Mouse (Mus musculus): ENCODE results near the gene Gm5244.

Gm5244 gene

GRCm38 (mm10) chr19:12846382-12846781, at the start of gene Gm5244:
Gene Gm5244, plus strand, starts transcription at chr19:12846682.
- no peak for DNase-seq (ENCODE audit: low read depth, low spot score)

- DNase-seq (ENCODE audit: low read depth, low spot score) = no peak
Observed at GRCm38 (mm10) chr19:12797071-12797470, 49.4 kb upstream of the Gm5244 start.

GRCm38 (mm10) chr19:12798404-12798803, 48.1 kb upstream of the Gm5244 start:
- DNase-seq (ENCODE audit: low read depth, low spot score) = no peak

- no peak for DNase-seq (ENCODE audit: low read depth, low spot score)
Observed at GRCm38 (mm10) chr19:12799081-12799480, 47.4 kb upstream of the Gm5244 start.

- DNase-seq (ENCODE audit: low read depth, low spot score) = no peak
Observed at GRCm38 (mm10) chr19:12800621-12801020, 45.9 kb upstream of the Gm5244 start.

GRCm38 (mm10) chr19:12801046-12801445, 45.4 kb upstream of the Gm5244 start:
- no peak for DNase-seq (ENCODE audit: low read depth, low spot score)

GRCm38 (mm10) chr19:12802830-12803229, 43.7 kb upstream of the Gm5244 start:
- DNase-seq (ENCODE audit: low read depth, low spot score) = no peak

GRCm38 (mm10) chr19:12804237-12804636, 42.2 kb upstream of the Gm5244 start:
- DNase-seq (ENCODE audit: low read depth, low spot score) = no peak

- no peak for DNase-seq (ENCODE audit: low read depth, low spot score)
Observed at GRCm38 (mm10) chr19:12805730-12806129, 40.8 kb upstream of the Gm5244 start.

GRCm38 (mm10) chr19:12806214-12806613, 40.3 kb upstream of the Gm5244 start:
- DNase-seq (ENCODE audit: low read depth, low spot score) = no peak

- no peak for DNase-seq (ENCODE audit: low read depth, low spot score)
Observed at GRCm38 (mm10) chr19:12812644-12813364, 33.7 kb upstream of the Gm5244 start.

GRCm38 (mm10) chr19:12813883-12814282, 32.6 kb upstream of the Gm5244 start:
- DNase-seq (ENCODE audit: low read depth, low spot score) = no peak

- DNase-seq (ENCODE audit: low read depth, low spot score) = no peak
Observed at GRCm38 (mm10) chr19:12818507-12818906, 28.0 kb upstream of the Gm5244 start.

- peak; percentile 26 for DNase-seq (ENCODE audit: low read depth, low spot score)
Observed at GRCm38 (mm10) chr19:12820383-12820782, 26.1 kb upstream of the Gm5244 start.

GRCm38 (mm10) chr19:12824549-12824948, 21.9 kb upstream of the Gm5244 start:
- peak; percentile 14 for DNase-seq (ENCODE audit: low read depth, low spot score)

- DNase-seq (ENCODE audit: low read depth, low spot score) = no peak
Observed at GRCm38 (mm10) chr19:12830823-12831430, 15.6 kb upstream of the Gm5244 start.

GRCm38 (mm10) chr19:12831559-12831958, 14.9 kb upstream of the Gm5244 start:
- no peak for DNase-seq (ENCODE audit: low read depth, low spot score)

GRCm38 (mm10) chr19:12833625-12834024, 12.9 kb upstream of the Gm5244 start:
- no peak for DNase-seq (ENCODE audit: low read depth, low spot score)

GRCm38 (mm10) chr19:12838507-12838906, 8.0 kb upstream of the Gm5244 start:
- DNase-seq (ENCODE audit: low read depth, low spot score) = no peak

- DNase-seq (ENCODE audit: low read depth, low spot score) = no peak
Observed at GRCm38 (mm10) chr19:12856983-12857382, 10.5 kb downstream of the Gm5244 start, which contains the start of gene Olfr1444. Gene Olfr1444, plus strand, starts transcription at chr19:12857283.

GRCm38 (mm10) chr19:12883555-12883954, 37.1 kb downstream of the Gm5244 start, which contains the start of gene Olfr1445:
Gene Olfr1445, plus strand, starts transcription at chr19:12883855.
- DNase-seq (ENCODE audit: low read depth, low spot score) = no peak

GRCm38 (mm10) chr19:12893424-12893823, 46.9 kb downstream of the Gm5244 start, which contains the start of gene Olfr1446:
Gene Olfr1446, minus strand, starts transcription at chr19:12893524.
- no peak for DNase-seq (ENCODE audit: low read depth, low spot score)
